Mouse (Mus musculus): ENCODE results near the gene Klhl22. TPM values are rescaled to one million over a fixed set of nuclear protein-coding genes. Genes with fewer than 3 reads are reported as not detected.

The Klhl22 gene
- polyA plus RNA-seq (2015; fragmentation: Nextera tagmentation; extraction: Ambion mirVana) = 13.0 and 14.3 TPM in 2 replicates

DNA sequence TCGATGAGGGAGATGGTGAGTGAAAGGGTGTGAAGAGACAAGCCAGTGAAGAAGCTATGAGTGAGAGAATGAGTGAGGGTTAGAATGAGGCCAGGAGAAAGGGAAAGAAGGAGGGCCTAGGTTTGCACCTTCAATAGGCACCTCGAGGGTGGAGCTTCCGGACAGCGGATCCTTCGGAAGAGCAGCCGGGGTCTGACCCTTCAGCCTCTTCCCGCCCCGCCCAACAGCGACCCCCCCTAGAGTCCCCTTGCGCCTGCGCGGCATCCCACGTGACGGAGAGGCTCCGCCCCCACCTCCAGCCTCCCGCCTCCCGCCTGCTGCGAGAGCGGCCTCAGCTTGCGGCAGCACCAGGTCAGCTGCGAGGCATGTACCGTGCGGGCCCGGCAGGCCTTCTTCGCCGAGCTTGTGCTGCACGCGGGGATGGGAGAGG, at the start of gene Klhl22:
Gene Klhl22, plus strand, starts transcription at position 275 of the 430 bp plus-strand sequence.
- Histone ChIP-seq H3K4me2 (peak within 1 kb of the TSS; percentile 98), H3K9ac (peak within 1 kb of the TSS; percentile 63), H3K4me1 (replicated peaks) (peaks cover 53% of the 10 kb centered on the region), H3K27me3 (peaks cover 20% of the 10 kb centered on the region), H3K4me3 (replicated peaks) (peak within 1 kb of the TSS; percentile 61), H3K27ac (replicated peaks) (0 out of 2 replicates have a peak within 1 kb of the TSS, but pooled peaks have one; percentile 41), H3K9me3 (replicated peaks) (no peaks in the 10 kb centered on the region), H3K36me3 (replicated peaks) (no peaks in the 10 kb centered on the region)
- under 1% methylated on average over 24 of the region's 28 CpGs for WGBS (ENCODE audit: insufficient replicate concordance)
- ATAC-seq (ENCODE audit: insufficient read depth) = peak; percentile 78

DNA sequence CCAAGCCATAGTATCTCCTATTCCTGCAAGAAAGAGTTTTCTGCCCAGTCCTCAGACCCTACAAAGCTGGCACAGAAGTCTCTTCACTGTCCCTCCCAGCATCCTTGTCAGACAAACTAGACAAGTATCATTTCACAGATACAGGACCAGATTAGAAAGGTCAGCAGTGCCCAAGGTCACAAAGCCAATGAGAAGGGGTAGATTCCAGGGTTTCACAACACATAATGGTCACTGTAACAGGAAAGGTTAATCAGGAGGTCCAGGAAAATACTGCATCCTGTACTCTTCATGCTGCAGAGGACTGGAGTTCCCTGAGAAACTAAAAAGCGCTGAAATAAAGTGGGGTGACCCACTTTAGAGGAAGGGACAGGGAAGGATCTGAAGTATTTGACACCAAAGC, 41.6 kb upstream of the Klhl22 start:
- Histone ChIP-seq H3K4me3 (replicated peaks) (no peak overlapping the region), H3K9ac (no peak overlapping the region), H3K4me1 (replicated peaks) (peaks cover 33% of the 10 kb centered on the region), H3K36me3 (replicated peaks) (peaks cover 9% of the 10 kb centered on the region; the same call in 1 of the 2 replicates), H3K27me3 (no peaks in the 10 kb centered on the region), H3K9me3 (replicated peaks) (no peaks in the 10 kb centered on the region), H3K27ac (replicated peaks) (no peak overlapping the region), H3K4me2 (no peak overlapping the region)
- 63% methylated on average over 1 of the region's 1 CpGs for WGBS (ENCODE audit: insufficient replicate concordance)
- ATAC-seq (ENCODE audit: insufficient read depth) = no peak

DNA sequence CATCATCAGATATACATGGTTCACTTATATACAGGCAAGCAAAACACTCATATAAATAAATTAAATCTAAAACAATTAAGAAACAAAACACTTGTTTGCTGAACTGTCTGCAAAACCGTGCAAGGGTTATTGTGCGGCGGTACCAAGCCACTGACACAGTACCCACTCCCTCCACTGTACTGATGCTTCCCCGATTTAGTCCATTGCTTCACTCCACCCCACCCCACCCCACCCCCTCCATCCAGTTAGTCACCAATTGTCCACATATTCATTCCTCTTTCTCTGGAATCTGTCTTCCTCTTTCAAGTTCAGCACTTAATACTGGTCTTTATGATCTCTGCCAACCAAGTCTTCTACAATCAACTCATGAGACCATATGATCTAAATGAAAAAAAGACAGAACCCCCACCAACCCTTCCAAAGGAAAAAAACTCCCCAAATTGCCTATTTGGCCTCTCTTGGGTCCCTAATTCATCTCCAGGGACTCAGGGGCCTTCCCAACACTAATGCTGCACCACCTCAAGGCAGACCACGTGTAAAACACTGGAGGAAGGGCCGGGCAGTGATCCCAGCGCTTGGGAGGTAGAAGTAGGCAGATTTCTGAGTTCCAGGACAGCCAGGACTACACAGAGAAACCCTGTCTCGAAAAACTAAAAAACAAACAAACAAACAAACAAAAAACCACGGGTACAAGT, 38.2 kb upstream of the Klhl22 start:
- Histone ChIP-seq H3K9ac (peak overlapping the region; percentile 77), H3K27me3 (no peaks in the 10 kb centered on the region), H3K36me3 (replicated peaks) (peaks cover 9% of the 10 kb centered on the region; the same call in 1 of the 2 replicates), H3K4me1 (replicated peaks) (peaks cover 29% of the 10 kb centered on the region), H3K27ac (replicated peaks) (no peak overlapping the region), H3K4me3 (replicated peaks) (peak overlapping the region; percentile 76), H3K4me2 (peak overlapping the region; percentile 84), H3K9me3 (replicated peaks) (no peaks in the 10 kb centered on the region)
- WGBS (ENCODE audit: insufficient replicate concordance) = 49% methylated on average over 9 of the region's 9 CpGs
- ATAC-seq (ENCODE audit: insufficient read depth) = no peak

DNA sequence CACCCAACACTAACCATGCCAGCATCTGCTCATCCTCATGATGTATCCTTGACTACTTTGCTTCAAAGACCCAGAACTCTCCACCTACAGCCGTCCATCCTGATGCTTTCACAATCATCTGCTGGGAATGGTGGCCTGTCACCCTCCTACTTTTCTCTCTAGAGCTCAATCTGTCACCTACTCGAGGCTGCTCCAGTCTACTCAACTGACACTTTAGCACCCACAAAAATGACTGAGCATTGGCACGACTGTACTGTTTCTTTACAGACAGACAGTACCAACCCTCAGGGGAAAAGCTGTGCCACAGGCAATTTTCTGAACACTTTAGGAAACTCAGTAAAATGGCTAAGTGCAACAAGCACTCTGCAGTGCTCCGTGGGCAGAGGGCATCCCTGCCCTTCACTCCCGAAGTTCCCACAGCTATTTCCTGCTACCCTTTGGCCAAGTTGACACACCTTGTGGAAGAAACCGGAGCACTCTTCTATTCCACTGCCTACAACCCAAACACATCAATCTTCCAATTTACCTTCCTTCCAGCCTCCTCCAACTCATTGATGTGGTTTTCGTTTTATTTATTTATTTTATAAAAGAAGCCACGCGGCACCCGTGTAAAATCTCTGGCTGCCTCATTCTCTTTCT, 37.5 kb upstream of the Klhl22 start:
- Histone ChIP-seq H3K9me3 (replicated peaks) (no peaks in the 10 kb centered on the region), H3K27ac (replicated peaks) (peak overlapping the region; percentile 72), H3K27me3 (no peaks in the 10 kb centered on the region), H3K36me3 (replicated peaks) (peaks cover 9% of the 10 kb centered on the region; the same call in 1 of the 2 replicates), H3K4me1 (replicated peaks) (peaks cover 34% of the 10 kb centered on the region), H3K4me2 (peak overlapping the region; percentile 84), H3K4me3 (replicated peaks) (peak overlapping the region; percentile 76), H3K9ac (peak overlapping the region; percentile 77)
- WGBS (ENCODE audit: insufficient replicate concordance) = 2% methylated on average over 10 of the region's 10 CpGs
- ATAC-seq (ENCODE audit: insufficient read depth) = 0 out of 2 replicates have a peak, but pooled peaks have one; percentile 26

DNA sequence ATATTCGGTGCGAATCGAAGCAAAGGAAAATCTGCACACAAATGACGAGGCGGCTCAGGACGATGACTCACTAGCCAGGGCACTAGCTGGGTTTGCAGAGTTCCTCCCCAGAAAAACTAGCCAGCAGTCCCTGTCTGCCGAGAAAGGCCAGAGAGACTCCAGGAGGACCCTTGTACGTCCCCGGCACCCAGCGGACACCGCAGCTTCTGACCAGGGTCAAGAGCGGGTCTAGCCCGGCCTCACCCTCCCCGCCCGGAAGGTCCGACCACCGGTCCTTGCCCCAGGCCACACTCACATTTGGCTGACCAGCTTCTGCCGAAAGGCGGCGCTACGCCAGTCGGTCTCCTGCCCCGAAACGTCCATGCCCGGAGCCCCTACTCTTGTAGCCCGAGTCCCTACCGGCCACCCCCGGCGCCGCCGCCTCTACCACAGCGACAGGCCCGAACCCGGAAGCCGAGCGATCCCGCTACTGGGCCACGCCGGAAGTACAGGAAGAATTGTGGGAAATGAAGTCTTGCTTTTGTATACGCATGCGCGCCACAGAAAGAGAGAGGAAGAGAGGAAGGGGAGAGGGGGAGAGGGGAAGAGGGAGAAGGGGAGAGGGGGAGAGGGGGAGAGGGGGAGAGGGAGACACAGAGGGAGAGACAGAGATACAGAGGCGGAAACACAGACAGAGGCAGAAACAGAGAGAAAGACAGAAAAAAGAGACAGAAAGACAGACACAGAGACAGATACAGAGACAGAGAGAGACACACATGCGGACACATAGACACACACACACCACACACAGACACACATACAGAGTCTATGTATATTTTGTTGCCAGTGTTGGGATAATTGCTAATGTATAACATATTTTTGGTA, 36.7 kb upstream of the Klhl22 start:
- Histone ChIP-seq H3K4me3 (replicated peaks) (peak overlapping the region; percentile 76), H3K36me3 (replicated peaks) (peaks cover 9% of the 10 kb centered on the region; the same call in 1 of the 2 replicates), H3K9ac (peak overlapping the region; percentile 77), H3K9me3 (replicated peaks) (no peaks in the 10 kb centered on the region), H3K4me1 (replicated peaks) (peaks cover 34% of the 10 kb centered on the region), H3K27me3 (no peaks in the 10 kb centered on the region), H3K4me2 (peak overlapping the region; percentile 84), H3K27ac (replicated peaks) (peak overlapping the region; percentile 72)
- 1% methylated on average over 44 of the region's 44 CpGs for WGBS (ENCODE audit: insufficient replicate concordance)
- ATAC-seq (ENCODE audit: insufficient read depth) = peak; percentile 85

DNA sequence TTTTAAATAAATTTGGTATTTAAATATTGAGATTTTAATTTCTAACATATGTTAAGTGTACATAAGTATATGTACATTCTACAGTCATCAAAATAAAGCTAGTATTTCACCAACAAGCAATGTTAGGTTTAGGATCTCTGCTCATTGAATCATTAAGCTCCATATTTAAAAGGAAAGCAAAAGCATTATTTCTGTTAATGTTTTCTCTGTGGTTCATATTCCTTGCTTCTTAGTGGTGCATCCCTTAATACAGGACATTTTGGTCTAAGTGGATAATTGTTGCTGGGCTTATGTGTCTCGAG, 36.1 kb upstream of the Klhl22 start:
- Histone ChIP-seq H3K36me3 (replicated peaks) (peaks cover 9% of the 10 kb centered on the region; the same call in 1 of the 2 replicates), H3K4me2 (peak overlapping the region; percentile 84), H3K4me3 (replicated peaks) (peak overlapping the region; percentile 76), H3K27me3 (no peaks in the 10 kb centered on the region), H3K9ac (no peak overlapping the region), H3K4me1 (replicated peaks) (peaks cover 33% of the 10 kb centered on the region), H3K27ac (replicated peaks) (no peak overlapping the region), H3K9me3 (replicated peaks) (no peaks in the 10 kb centered on the region)
- no peak for ATAC-seq (ENCODE audit: insufficient read depth)
- WGBS (ENCODE audit: insufficient replicate concordance) = 44% methylated on average over 1 of the region's 1 CpGs

DNA sequence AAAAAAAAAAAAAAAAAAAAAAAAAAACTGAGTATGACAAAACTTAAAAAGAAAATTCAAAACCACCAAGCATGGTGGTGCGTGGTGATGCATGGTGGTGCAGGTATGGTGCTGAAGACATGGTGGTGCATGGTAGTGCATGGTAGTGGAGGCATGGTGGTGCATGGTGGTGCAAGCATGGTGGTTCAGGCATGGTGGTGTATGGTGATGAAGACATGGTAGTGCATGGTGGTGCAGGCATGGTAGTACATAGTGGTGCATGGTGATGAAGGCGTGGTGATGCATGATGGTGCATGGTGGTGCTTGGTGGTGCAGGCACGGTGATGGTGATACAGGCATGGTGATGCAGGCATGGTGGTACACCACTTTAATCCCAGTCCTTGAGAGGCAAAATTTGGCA, 35.0 kb upstream of the Klhl22 start:
- WGBS (ENCODE audit: insufficient replicate concordance) = 81% methylated on average over 3 of the region's 3 CpGs
- Histone ChIP-seq H3K4me2 (no peak overlapping the region), H3K27ac (replicated peaks) (no peak overlapping the region), H3K9me3 (replicated peaks) (no peaks in the 10 kb centered on the region), H3K4me3 (replicated peaks) (no peak overlapping the region), H3K27me3 (no peaks in the 10 kb centered on the region), H3K4me1 (replicated peaks) (peaks cover 31% of the 10 kb centered on the region), H3K36me3 (replicated peaks) (peaks cover 6% of the 10 kb centered on the region; the same call in 1 of the 2 replicates), H3K9ac (no peak overlapping the region)
- ATAC-seq (ENCODE audit: insufficient read depth) = no peak

DNA sequence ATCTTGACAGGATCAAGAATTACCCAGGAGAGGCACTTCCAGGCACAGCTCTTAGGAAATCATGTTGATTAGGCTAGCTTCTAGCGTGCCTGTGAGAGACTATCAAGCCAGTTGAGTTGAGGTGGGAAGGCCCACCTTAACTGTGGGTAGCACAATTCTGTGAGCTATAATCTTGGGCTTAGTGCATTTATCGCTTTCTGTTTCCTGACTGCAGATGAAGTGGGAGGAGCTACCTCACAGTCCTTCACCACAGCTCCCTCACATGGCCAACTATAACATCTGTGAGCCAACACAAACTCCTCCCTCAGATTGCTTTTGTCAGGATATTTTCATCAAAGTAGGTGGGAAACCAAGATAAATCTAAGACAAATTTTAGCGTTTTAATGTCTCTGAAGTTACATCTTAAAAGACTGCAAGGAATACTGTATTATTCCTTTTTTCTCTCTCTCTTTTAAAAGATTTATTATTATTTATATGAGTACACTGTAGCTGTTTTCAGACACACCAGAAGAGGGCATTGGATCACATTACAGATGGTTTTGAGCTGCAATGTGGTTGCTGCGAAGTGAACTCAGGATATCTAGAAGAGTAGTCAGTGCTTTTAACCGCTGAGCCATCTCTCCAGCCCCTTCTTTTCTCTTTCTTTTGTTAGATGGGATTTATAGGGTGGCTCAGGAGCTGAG, 32.1 kb upstream of the Klhl22 start:
- Histone ChIP-seq H3K4me1 (replicated peaks) (peaks cover 9% of the 10 kb centered on the region), H3K9ac (no peak overlapping the region), H3K36me3 (replicated peaks) (no peaks in the 10 kb centered on the region), H3K4me3 (replicated peaks) (no peak overlapping the region), H3K9me3 (replicated peaks) (no peaks in the 10 kb centered on the region), H3K4me2 (peak overlapping the region; percentile 32), H3K27ac (replicated peaks) (no peak overlapping the region), H3K27me3 (peaks cover 6% of the 10 kb centered on the region)
- ATAC-seq (ENCODE audit: insufficient read depth) = no peak
- 9% methylated on average over 5 of the region's 5 CpGs for WGBS (ENCODE audit: insufficient replicate concordance)

DNA sequence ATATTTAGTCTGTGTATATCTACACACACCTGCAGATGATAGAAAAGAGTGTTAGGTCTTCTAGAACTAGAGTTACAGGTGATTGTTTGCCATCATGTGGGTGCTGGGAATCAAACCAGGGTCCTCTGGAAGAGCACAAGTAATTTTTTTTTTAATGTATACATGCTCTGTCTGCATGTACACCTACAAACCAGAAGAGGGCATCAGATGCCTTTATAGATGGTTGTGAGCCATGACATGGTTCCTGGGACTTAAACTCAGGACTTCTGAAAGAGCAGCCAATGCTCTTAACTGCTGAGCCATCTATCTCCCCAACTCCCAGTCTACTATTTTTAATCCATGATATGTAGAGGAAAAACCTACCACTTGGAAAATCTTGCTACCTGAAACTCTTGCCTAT, 29.4 kb upstream of the Klhl22 start:
- H3K27me3 ChIP-seq = peaks cover 30% of the 10 kb centered on the region
- H3K4me1 ChIP-seq (replicated peaks) = peaks cover 9% of the 10 kb centered on the region
- H3K9me3 ChIP-seq (replicated peaks) = no peaks in the 10 kb centered on the region
- no peak overlapping the region for H3K27ac ChIP-seq (replicated peaks)
- no peak overlapping the region for H3K9ac ChIP-seq
- no peak overlapping the region for H3K4me3 ChIP-seq (replicated peaks)
- no peak for ATAC-seq (ENCODE audit: insufficient read depth)
- no peak overlapping the region for H3K4me2 ChIP-seq
- H3K36me3 ChIP-seq (replicated peaks) = no peaks in the 10 kb centered on the region

DNA sequence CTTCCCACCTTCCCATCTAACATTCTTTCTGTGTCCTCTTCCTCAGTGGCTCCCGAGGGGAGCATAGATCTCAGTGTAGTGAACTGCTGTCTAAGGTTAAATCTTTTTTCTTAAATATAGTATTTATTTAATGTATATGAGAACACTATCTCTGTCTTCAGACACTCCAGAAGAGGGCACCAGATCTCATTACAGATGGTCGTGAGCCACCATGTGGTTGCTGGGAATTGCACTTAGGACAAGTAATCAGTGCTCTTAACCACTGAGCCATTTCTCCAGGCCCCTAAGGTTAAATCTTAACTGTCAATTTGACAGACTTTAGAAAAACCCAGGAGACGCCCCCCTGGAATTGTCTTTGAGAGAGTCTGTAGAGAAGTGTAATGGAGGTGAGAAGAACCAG, 27.4 kb upstream of the Klhl22 start:
- H3K36me3 ChIP-seq (replicated peaks) = no peaks in the 10 kb centered on the region
- ATAC-seq (ENCODE audit: insufficient read depth) = no peak
- H3K27me3 ChIP-seq = peaks cover 40% of the 10 kb centered on the region
- H3K4me2 ChIP-seq = no peak overlapping the region
- H3K9ac ChIP-seq = no peak overlapping the region
- peaks cover 3% of the 10 kb centered on the region for H3K4me1 ChIP-seq (replicated peaks)
- whole genome bisulfite sequencing (ENCODE audit: insufficient replicate concordance) = 18% methylated on average over 3 of the region's 3 CpGs
- no peaks in the 10 kb centered on the region for H3K9me3 ChIP-seq (replicated peaks)
- H3K27ac ChIP-seq (replicated peaks) = no peak overlapping the region
- no peak overlapping the region for H3K4me3 ChIP-seq (replicated peaks)
